Mouse (Mus musculus): ENCODE data around the gene Pecam1. TPM values are rescaled to one million over a fixed set of nuclear protein-coding genes. Genes with fewer than 3 reads are reported as not detected.
A peak's percentile ranks its signal among the peaks of the same experiment; 100 is the strongest.

The Pecam1 gene
- polyA plus RNA-seq (2012; fragmentation: generic; extraction: Trizol) = 0.15 TPM
- long read RNA-seq, experiment 1 = 0 reads
- long read RNA-seq, experiment 2 = 0 reads

DNA sequence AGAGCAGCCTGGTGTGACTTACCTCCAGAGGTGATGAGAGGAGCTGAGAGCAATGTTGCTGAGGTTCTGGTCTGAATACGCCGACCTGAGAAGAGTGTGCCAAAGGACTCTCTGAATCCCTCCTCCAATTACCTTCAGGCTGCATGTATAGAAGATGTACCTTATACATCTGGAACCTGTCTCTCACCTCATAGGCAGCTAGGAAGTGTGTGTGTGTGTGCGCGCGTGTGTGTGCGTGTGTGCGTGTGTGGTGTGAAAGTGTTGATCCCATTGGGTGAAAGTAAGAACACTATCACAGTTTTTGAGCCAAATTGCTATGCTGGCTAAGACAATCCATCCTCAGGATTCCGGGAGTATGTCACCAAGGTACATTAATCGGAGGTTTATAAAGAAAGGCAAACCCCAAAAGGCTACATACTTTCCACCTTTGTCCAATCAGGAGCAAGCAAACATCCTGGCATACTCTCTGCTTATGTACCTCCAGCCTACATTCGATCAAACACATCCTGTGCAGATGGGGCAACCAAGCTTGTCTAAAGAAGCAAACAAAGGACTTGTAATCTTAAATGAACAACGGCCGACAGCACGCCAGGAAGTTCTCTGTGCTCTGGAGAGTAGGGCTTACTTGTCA lies at the start of gene Pecam1:
TSS of gene Pecam1 (minus strand) at position 508 of the 631 bp plus-strand sequence.
- H3K27me3 ChIP-seq (ENCODE audit: control insufficient read depth, insufficient read depth, insufficient read length) = no peaks in the 10 kb centered on the region
- peak within 1 kb of the TSS; percentile 31 for H3ac ChIP-seq (ENCODE audit: control insufficient read depth, insufficient read length, low read depth)
- no peaks in the 10 kb centered on the region for H3K36me3 ChIP-seq (ENCODE audit: control insufficient read depth, insufficient read depth)
- peak within 1 kb of the TSS; percentile 7 for H3K4me3 ChIP-seq (ENCODE audit: insufficient read depth, poor library complexity, severe bottlenecking)
- TF ChIP-seq FOSL1 (IDR thresholded peaks at IDR 0.05; ENCODE audit: insufficient read depth, low read length, poor library complexity, severe bottlenecking) (no peak), MYOG (IDR thresholded peaks at IDR 0.05; ENCODE audit: control insufficient read depth, extremely low read depth, insufficient read length) (no peak)
- no peaks in the 10 kb centered on the region for H3K79me2 ChIP-seq (ENCODE audit: control insufficient read depth, insufficient read depth)
- H3K79me3 ChIP-seq (ENCODE audit: low read depth) = no peaks in the 10 kb centered on the region

DNA sequence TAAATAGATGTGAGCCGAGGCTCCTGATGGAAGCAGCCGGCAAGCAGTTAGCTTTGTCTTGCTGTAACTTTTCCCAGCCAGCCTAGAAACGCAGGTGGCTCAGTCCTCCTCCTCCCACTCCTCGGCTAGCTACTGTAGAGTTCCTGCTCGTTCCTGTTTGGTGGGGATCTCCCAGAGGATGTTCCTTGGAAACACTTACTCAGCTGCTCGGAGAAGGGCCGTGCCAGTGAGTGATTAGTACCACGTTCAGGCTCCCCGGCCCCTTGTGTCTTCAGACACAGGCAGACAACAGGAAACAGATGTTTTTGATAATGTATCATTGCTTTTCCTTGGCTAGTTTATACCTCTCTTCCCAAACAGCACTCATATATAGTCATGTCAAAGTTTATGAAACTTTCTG lies 45.3 kb upstream of the Pecam1 start:
- no peak overlapping the region for H3K4me3 ChIP-seq (ENCODE audit: insufficient read depth, poor library complexity, severe bottlenecking)
- peaks cover 22% of the 10 kb centered on the region for H3K79me2 ChIP-seq (ENCODE audit: control insufficient read depth, insufficient read depth)
- TF ChIP-seq CEBPB (IDR thresholded peaks at IDR 0.05; ENCODE audit: low read depth) (no peak), FOSL1 (IDR thresholded peaks at IDR 0.05; ENCODE audit: insufficient read depth, low read length, poor library complexity, severe bottlenecking) (no peak), CTCF (IDR thresholded peaks at IDR 0.05; ENCODE audit: control insufficient read depth, insufficient read depth, insufficient read length) (no peak), MYOG (IDR thresholded peaks at IDR 0.05; ENCODE audit: control insufficient read depth, extremely low read depth, insufficient read length) (no peak), MAX (IDR thresholded peaks at IDR 0.05) (no peak), USF1 (IDR thresholded peaks at IDR 0.05; ENCODE audit: low read depth) (no peak)
- no peaks in the 10 kb centered on the region for H3K27me3 ChIP-seq (ENCODE audit: control insufficient read depth, insufficient read depth, insufficient read length)
- H3K79me3 ChIP-seq (ENCODE audit: low read depth) = peaks cover 10% of the 10 kb centered on the region
- H3K36me3 ChIP-seq (ENCODE audit: control insufficient read depth, insufficient read depth) = peaks cover 65% of the 10 kb centered on the region
- no peak overlapping the region for H3ac ChIP-seq (ENCODE audit: control insufficient read depth, insufficient read length, low read depth)

DNA sequence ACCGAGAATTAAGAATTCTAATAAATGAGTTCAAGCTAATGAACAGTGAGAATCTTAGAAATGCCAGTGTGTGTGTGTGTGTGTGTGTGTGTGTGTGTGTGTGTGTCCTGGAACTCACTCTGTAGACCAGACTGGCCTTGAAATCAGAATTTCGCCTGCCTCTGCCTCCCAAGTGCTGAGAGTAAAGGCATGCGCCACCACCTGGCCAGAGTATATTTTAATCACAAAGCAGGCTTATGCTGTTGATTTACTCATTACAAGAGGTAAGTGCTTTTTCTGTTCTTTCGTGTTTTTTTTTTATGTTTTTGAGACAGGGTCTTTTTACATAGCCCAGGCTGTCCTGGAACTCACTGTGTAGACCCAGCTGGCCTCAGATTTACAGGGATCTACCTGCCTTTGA lies 43.4 kb upstream of the Pecam1 start:
- H3K36me3 ChIP-seq (ENCODE audit: control insufficient read depth, insufficient read depth) = peaks cover 53% of the 10 kb centered on the region
- peaks cover 23% of the 10 kb centered on the region for H3K79me3 ChIP-seq (ENCODE audit: low read depth)
- peaks cover 37% of the 10 kb centered on the region for H3K79me2 ChIP-seq (ENCODE audit: control insufficient read depth, insufficient read depth)
- no peak overlapping the region for H3K4me3 ChIP-seq (ENCODE audit: insufficient read depth, poor library complexity, severe bottlenecking)
- no peaks in the 10 kb centered on the region for H3K27me3 ChIP-seq (ENCODE audit: control insufficient read depth, insufficient read depth, insufficient read length)
- no peak overlapping the region for H3ac ChIP-seq (ENCODE audit: control insufficient read depth, insufficient read length, low read depth)
- TF ChIP-seq MAX (IDR thresholded peaks at IDR 0.05) (no peak), MYOG (IDR thresholded peaks at IDR 0.05; ENCODE audit: control insufficient read depth, extremely low read depth, insufficient read length) (no peak), FOSL1 (IDR thresholded peaks at IDR 0.05; ENCODE audit: insufficient read depth, low read length, poor library complexity, severe bottlenecking) (no peak), CTCF (IDR thresholded peaks at IDR 0.05; ENCODE audit: control insufficient read depth, insufficient read depth, insufficient read length) (no peak), MYOD1 (IDR thresholded peaks at IDR 0.05; ENCODE audit: control insufficient read depth, insufficient read length, low read depth) (no peak), CEBPB (IDR thresholded peaks at IDR 0.05; ENCODE audit: low read depth) (no peak), USF1 (IDR thresholded peaks at IDR 0.05; ENCODE audit: low read depth) (no peak)

DNA sequence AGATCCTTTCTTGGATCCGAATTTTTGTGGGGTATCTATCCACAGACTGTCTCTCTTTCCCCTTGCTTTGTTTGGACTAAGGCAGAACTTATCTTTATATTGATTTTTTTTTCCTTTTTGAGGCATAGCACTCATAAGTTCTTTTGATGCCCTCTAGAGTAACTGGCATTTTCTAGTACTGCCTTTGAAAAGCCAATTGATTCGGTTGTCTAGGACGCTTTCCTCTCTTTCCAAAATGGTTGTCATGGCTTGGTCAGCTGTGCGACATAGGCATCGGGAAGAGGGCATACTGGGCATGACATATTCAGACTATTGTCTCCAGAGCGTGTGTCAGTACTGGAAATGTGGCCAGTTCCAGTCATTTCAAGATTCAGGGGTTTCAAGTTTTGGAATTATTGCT lies 39.2 kb upstream of the Pecam1 start:
- Histone ChIP-seq H3ac (ENCODE audit: control insufficient read depth, insufficient read length, low read depth) (peak overlapping the region; percentile 83), H3K79me2 (ENCODE audit: control insufficient read depth, insufficient read depth) (peaks cover 74% of the 10 kb centered on the region), H3K36me3 (ENCODE audit: control insufficient read depth, insufficient read depth) (peaks cover 42% of the 10 kb centered on the region), H3K27me3 (ENCODE audit: control insufficient read depth, insufficient read depth, insufficient read length) (no peaks in the 10 kb centered on the region), H3K4me3 (ENCODE audit: insufficient read depth, poor library complexity, severe bottlenecking) (peak overlapping the region; percentile 95), H3K79me3 (ENCODE audit: low read depth) (peaks cover 58% of the 10 kb centered on the region)
- TF ChIP-seq FOSL1 (IDR thresholded peaks at IDR 0.05; ENCODE audit: insufficient read depth, low read length, poor library complexity, severe bottlenecking) = no peak
- TF ChIP-seq MYOG (IDR thresholded peaks at IDR 0.05; ENCODE audit: control insufficient read depth, extremely low read depth, insufficient read length) = no peak
- no peak for TF ChIP-seq USF1 (IDR thresholded peaks at IDR 0.05; ENCODE audit: low read depth)
- no peak for TF ChIP-seq CTCF (IDR thresholded peaks at IDR 0.05; ENCODE audit: control insufficient read depth, insufficient read depth, insufficient read length)
- no peak for TF ChIP-seq MYOD1 (IDR thresholded peaks at IDR 0.05; ENCODE audit: control insufficient read depth, insufficient read length, low read depth)
- no peak for TF ChIP-seq CEBPB (IDR thresholded peaks at IDR 0.05; ENCODE audit: low read depth)

DNA sequence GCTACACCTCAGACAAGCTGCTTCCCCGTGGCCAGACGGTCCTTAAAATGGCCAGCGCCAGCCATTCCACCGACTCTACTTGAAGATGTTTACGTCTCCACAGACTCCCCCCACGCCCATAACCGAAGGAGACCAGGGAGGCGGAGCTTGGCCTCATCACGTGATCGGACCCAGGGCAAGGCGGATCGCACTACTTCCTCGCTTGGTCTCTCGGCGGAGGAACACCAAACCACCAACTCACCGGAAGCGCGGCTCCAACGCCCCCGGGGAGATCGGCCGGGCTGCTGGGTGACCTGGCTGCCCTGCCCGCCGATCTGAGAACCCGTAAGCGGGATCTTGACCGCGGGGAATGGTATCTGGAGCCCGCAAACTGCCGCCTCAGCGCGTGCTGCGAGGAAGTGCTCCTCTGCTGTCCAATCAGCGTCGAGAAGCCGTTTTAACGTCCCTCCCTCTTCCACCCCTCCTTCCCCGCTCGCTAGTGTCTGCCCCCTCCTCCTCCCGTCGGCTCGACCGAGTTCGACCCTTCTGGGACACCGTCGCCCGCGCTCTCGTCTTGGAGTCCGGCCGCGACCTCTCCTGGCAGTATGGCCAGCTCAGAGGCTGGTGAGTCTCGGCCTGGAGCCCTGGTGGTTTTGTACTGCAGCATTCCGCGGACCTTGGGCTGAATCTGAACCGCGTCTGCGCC lies 38.5 kb upstream of the Pecam1 start, which contains the start of the genes Ddx5 and Cep95:
TSS of gene Ddx5 (minus strand) at position 411 of the 685 bp plus-strand sequence.
TSS of gene Cep95 (plus strand) at position 478 of the 685 bp plus-strand sequence.
- Histone ChIP-seq H3K4me3 (ENCODE audit: insufficient read depth, poor library complexity, severe bottlenecking) (peak within 1 kb of the TSS; percentile 95), H3ac (ENCODE audit: control insufficient read depth, insufficient read length, low read depth) (peak within 1 kb of the TSS; percentile 83), H3K79me2 (ENCODE audit: control insufficient read depth, insufficient read depth) (peaks cover 81% of the 10 kb centered on the region), H3K36me3 (ENCODE audit: control insufficient read depth, insufficient read depth) (peaks cover 45% of the 10 kb centered on the region), H3K79me3 (ENCODE audit: low read depth) (peaks cover 66% of the 10 kb centered on the region), H3K27me3 (ENCODE audit: control insufficient read depth, insufficient read depth, insufficient read length) (no peaks in the 10 kb centered on the region)
- TF ChIP-seq MAX (IDR thresholded peaks at IDR 0.05) (peak; percentile 97), FOSL1 (IDR thresholded peaks at IDR 0.05; ENCODE audit: insufficient read depth, low read length, poor library complexity, severe bottlenecking) (no peak), USF1 (IDR thresholded peaks at IDR 0.05; ENCODE audit: low read depth) (peak; percentile 99), CTCF (IDR thresholded peaks at IDR 0.05; ENCODE audit: control insufficient read depth, insufficient read depth, insufficient read length) (no peak), MYOG (IDR thresholded peaks at IDR 0.05; ENCODE audit: control insufficient read depth, extremely low read depth, insufficient read length) (no peak), MYOD1 (IDR thresholded peaks at IDR 0.05; ENCODE audit: control insufficient read depth, insufficient read length, low read depth) (no peak), CEBPB (IDR thresholded peaks at IDR 0.05; ENCODE audit: low read depth) (no peak)

All from C2C12 (cell line).